Mouse (Mus musculus) CH12.LX (cell line): ENCODE data around the gene Nprl3.
A peak's percentile ranks its signal among the peaks of the same experiment; 100 is the strongest.

Experiments
- CTCF ChIP-seq, 2 experiments: IDR thresholded peaks in 1 of 2; conservative IDR thresholded peaks in 1 of 2; 2 replicates each; pipeline ENCODE4 v1.5.1; 2011 to 2012; ENCODE audit warnings: low read depth in 2 of 2, low read length in 2 of 2, improper control_type of control experiment in 1 of 2, inconsistent platforms in 1 of 2, mild to moderate bottlenecking in 1 of 2, moderate library complexity in 1 of 2
- EP300 ChIP-seq: IDR thresholded peaks from 2 replicates; pipeline ENCODE4 v1.6.1; 2011; ENCODE audit warnings: low read length, improper control_type of control experiment
- ETS1 ChIP-seq: conservative IDR thresholded peaks from 2 replicates; pipeline ENCODE4 v1.6.1; 2012; ENCODE audit warnings: low read depth, mild to moderate bottlenecking, inconsistent platforms, low read length, improper control_type of control experiment, moderate library complexity
- NRF1 ChIP-seq: IDR thresholded peaks from 2 replicates; pipeline ENCODE4 v1.6.1; 2014; ENCODE audit warnings: low read depth, mild to moderate bottlenecking, inconsistent platforms, low read length, improper control_type of control experiment, moderate library complexity
- ZKSCAN1 ChIP-seq: IDR thresholded peaks from 2 replicates; pipeline ENCODE4 v1.6.1; 2012; ENCODE audit warnings: low read depth, inconsistent platforms, low read length, improper control_type of control experiment, borderline replicate concordance

- TF ChIP-seq NRF1 (no peak), EP300 (no peak), ZKSCAN1 (no peak), ETS1 (no peak), CTCF (conservative IDR thresholded peaks at IDR 0.05 in 1 of 2, IDR thresholded peaks at IDR 0.05 in 1 of 2; ENCODE audit: low read depth in 2 of 2, low read length in 2 of 2) (peak; percentile 50 to 97)
These were observed 50.7 kb downstream of the Nprl3 start for GRCm38 (mm10) chr11:32216851-32217250.
